25 mouse cellular contexts compared by ENCODE assay signal in the genomic region with DNA sequence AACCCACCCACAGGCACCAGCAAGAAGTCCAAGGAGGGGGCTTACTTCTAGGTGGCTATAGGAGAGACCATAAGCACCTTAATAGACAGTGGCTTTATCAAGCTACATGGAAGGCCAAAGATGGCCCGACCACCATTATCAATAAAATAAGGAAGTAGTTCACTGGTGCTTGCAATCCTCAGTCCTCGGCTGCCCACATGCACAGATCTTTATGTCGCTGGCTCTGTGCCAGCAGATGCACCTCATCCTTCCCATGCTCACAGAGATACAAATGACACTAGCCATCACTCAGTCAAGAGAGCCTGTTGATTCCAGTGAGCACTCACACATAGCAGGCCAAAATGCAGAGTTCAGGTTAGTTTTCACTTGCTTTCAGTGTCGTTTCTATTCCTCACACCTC.
DNase-seq lines count a peak whose midpoint lies in the region; ATAC-seq and TF ChIP-seq lines count a peak whose summit lies in the region.
"Had no signal": no experiment of that assay in that cellular context is flagged by ENCODE, and none has a peak within 500 bp of the region (broad histone marks: within the 10 kb centered on the region; RNA-seq: fewer than 3 reads in every experiment).

No protein-coding gene starts in this region.

- DNase-seq in heart, adult 11 months: peak; percentile 62
- DNase-seq in heart, adult 9 months (ENCODE audit: low spot score in 2 of 2): no peak
- DNase-seq in A20 (ENCODE audit: low read depth, low spot score) (peak; percentile 9), MEL (ENCODE audit: low read depth, low spot score) (peak; percentile 60), MEL-GATA-1-ER (ENCODE audit: extremely low read depth, low read depth) (peak; percentile 18)
- DNase-seq in layer of hippocampus, adult 8-10 months (ENCODE audit: low spot score in 2 of 2): no peak
- DNase-seq in forebrain, embryonic 14.5 days (ENCODE audit: low spot score): no peak
- DNase-seq: adrenal gland, adult 2 months; adrenal gland, adult 8-10 months; adrenal gland, postnatal 10 days; adrenal gland, postnatal 14 days; adrenal gland, postnatal 25 days; adrenal gland, postnatal 36 days; B cell, adult 2 months; cerebellum, adult 11 months; cerebellum, adult 11-12 months; cerebellum, adult 18-20 months; cerebellum, adult 2 months; cerebellum, adult 8-10 months had no signal

- no peak for ATAC-seq in forebrain, embryonic 13.5 days
- no peak for ATAC-seq in forebrain, embryonic 14.5 days
- ATAC-seq: activated CD4-positive, CD25-positive, alpha-beta regulatory T cell, adult 4 months; CD4-positive, CD25-positive, alpha-beta regulatory T cell, adult 4 months; Patski had no signal

- H3K4me1 ChIP-seq in MEL (ENCODE audit: control insufficient read depth in 1 of 2, insufficient read depth in 2 of 2, low read length in 2 of 2): no peaks in the 10 kb centered on the region
- peaks cover 18% of the 10 kb centered on the region for H3K4me1 ChIP-seq in forebrain, embryonic 13.5 days
- peaks cover 14% of the 10 kb centered on the region; the same call in 1 of the 2 replicates for H3K4me1 ChIP-seq in forebrain, embryonic 14.5 days (ENCODE audit: control insufficient read depth, insufficient read depth, low read length)

- TF ChIP-seq RAD21 in MEL (IDR thresholded peaks at IDR 0.05; ENCODE audit: low read depth, low read length): no peak

- no peaks in the 10 kb centered on the region for H3K9me3 ChIP-seq in MEL (replicated peaks; ENCODE audit: insufficient read depth, low read length)
- H3K9me3 ChIP-seq in forebrain, embryonic 13.5 days (replicated peaks): no peaks in the 10 kb centered on the region
- H3K9me3 ChIP-seq in forebrain, embryonic 14.5 days (replicated peaks; ENCODE audit: control insufficient read depth, low read length): no peaks in the 10 kb centered on the region
- H3K9me3 ChIP-seq: G1E had no signal

- no peak for TF ChIP-seq EP300 in MEL (IDR thresholded peaks at IDR 0.05; ENCODE audit: low read depth in 1 of 2, low read length in 2 of 2)

- no peak overlapping the region for H3K4me3 ChIP-seq in MEL (ENCODE audit: control insufficient read depth in 1 of 2, insufficient read depth in 1 of 2, low read depth in 2 of 2, low read length in 2 of 2)
- H3K4me3 ChIP-seq in forebrain, embryonic 13.5 days: no peak overlapping the region
- no peak overlapping the region for H3K4me3 ChIP-seq in forebrain, embryonic 14.5 days (ENCODE audit: low read depth, low read length)

- no peak for TF ChIP-seq CTCF in MEL (IDR thresholded peaks at IDR 0.05 in 2 of 3, conservative IDR thresholded peaks at IDR 0.05 in 1 of 3; ENCODE audit: control insufficient read depth in 1 of 3, insufficient read depth in 1 of 3, low read depth in 2 of 3, low read length in 3 of 3, poor library complexity in 1 of 3, severe bottlenecking in 1 of 3)

- H3K79me2 ChIP-seq in MEL (ENCODE audit: control insufficient read depth, insufficient read depth, low read length, poor library complexity): no peaks in the 10 kb centered on the region

- H3K36me3 ChIP-seq in MEL (ENCODE audit: control insufficient read depth in 1 of 2, insufficient read depth in 2 of 2, low read length in 2 of 2): peaks cover 2 to 3% of the 10 kb centered on the region in 2 experiments; a peak in 3 of 4 replicates
- no peaks in the 10 kb centered on the region for H3K36me3 ChIP-seq in forebrain, embryonic 13.5 days (ENCODE audit: poor library complexity, severe bottlenecking)
- peaks cover 8% of the 10 kb centered on the region; the same call in 1 of the 2 replicates for H3K36me3 ChIP-seq in forebrain, embryonic 14.5 days (ENCODE audit: control insufficient read depth, insufficient read depth, low read length)

- TF ChIP-seq POLR2A in MEL (IDR thresholded peaks at IDR 0.05; ENCODE audit: control insufficient read depth in 1 of 2, insufficient read depth in 1 of 2, low read depth in 1 of 2, low read length in 2 of 2, poor library complexity in 1 of 2): no peak

- no peak overlapping the region for H3K27ac ChIP-seq in MEL (ENCODE audit: control insufficient read depth, low read depth, low read length)
- no peak overlapping the region for H3K27ac ChIP-seq in forebrain, embryonic 13.5 days
- no peak overlapping the region for H3K27ac ChIP-seq in forebrain, embryonic 14.5 days (ENCODE audit: low read depth, low read length)

- H3K9ac ChIP-seq in MEL (ENCODE audit: control insufficient read depth, low read depth, low read length, poor library complexity, severe bottlenecking): no peak overlapping the region
- H3K9ac ChIP-seq in forebrain, embryonic 13.5 days: no peak overlapping the region
- no peak overlapping the region for H3K9ac ChIP-seq in forebrain, embryonic 14.5 days (ENCODE audit: low read length)

- H3K4me2 ChIP-seq in forebrain, embryonic 13.5 days: no peak overlapping the region
- H3K4me2 ChIP-seq in forebrain, embryonic 14.5 days (ENCODE audit: low read length): no peak overlapping the region

- no peaks in the 10 kb centered on the region for H3K27me3 ChIP-seq in MEL (ENCODE audit: control insufficient read depth in 1 of 2, insufficient read depth in 2 of 2, low read length in 2 of 2)
- H3K27me3 ChIP-seq in forebrain, embryonic 13.5 days: no peaks in the 10 kb centered on the region
- H3K27me3 ChIP-seq in forebrain, embryonic 14.5 days (replicated peaks; ENCODE audit: control insufficient read depth, insufficient read depth, low read length): no peaks in the 10 kb centered on the region
- H3K27me3 ChIP-seq: CH12.LX, Patski had no signal

- 91% methylated on average over 4 of the region's 4 CpGs for WGBS in forebrain, embryonic 13.5 days
- WGBS in forebrain, embryonic 14.5 days: 94% methylated on average over 4 of the region's 4 CpGs

TF ChIP-seq in MEL, 35 proteins besides CTCF, POLR2A, EP300 and RAD21:
- TF ChIP-seq ZC3H11A (IDR thresholded peaks at IDR 0.05; ENCODE audit: low read depth, low read length): no peak
- TF ChIP-seq MAFK (IDR thresholded peaks at IDR 0.05; ENCODE audit: borderline replicate concordance, low read depth, low read length): no peak
- no peak for TF ChIP-seq POLR2AphosphoS5 (IDR thresholded peaks at IDR 0.05; ENCODE audit: borderline replicate concordance, low read depth, low read length)
- TF ChIP-seq BHLHE40 (IDR thresholded peaks at IDR 0.05; ENCODE audit: borderline replicate concordance, low read depth, low read length): no peak
- TF ChIP-seq MYC (IDR thresholded peaks at IDR 0.05; ENCODE audit: low read depth, low read length): no peak
- TF ChIP-seq ETS1 (IDR thresholded peaks at IDR 0.05; ENCODE audit: low read depth, low read length): no peak
- no peak for TF ChIP-seq MEF2A (IDR thresholded peaks at IDR 0.05; ENCODE audit: extremely low read depth, insufficient replicate concordance, low read depth, low read length, poor library complexity, severe bottlenecking)
- no peak for TF ChIP-seq MXI1 (IDR thresholded peaks at IDR 0.05; ENCODE audit: low read depth, low read length)
- no peak for TF ChIP-seq CHD2 (IDR thresholded peaks at IDR 0.05; ENCODE audit: low read length)
- no peak for TF ChIP-seq GABPA (IDR thresholded peaks at IDR 0.05; ENCODE audit: low read depth, low read length)
- no peak for TF ChIP-seq TAL1 (IDR thresholded peaks at IDR 0.05; ENCODE audit: low read length)
- TF ChIP-seq UBTF (IDR thresholded peaks at IDR 0.05; ENCODE audit: borderline replicate concordance, insufficient read depth, low read depth, low read length): no peak
- TF ChIP-seq TCF12 (IDR thresholded peaks at IDR 0.05; ENCODE audit: low read depth, low read length): no peak
- TF ChIP-seq SMC3 (IDR thresholded peaks at IDR 0.05; ENCODE audit: low read depth, low read length): no peak
- TF ChIP-seq JUND (IDR thresholded peaks at IDR 0.05; ENCODE audit: low read depth, low read length): no peak
- TF ChIP-seq SIN3A (IDR thresholded peaks at IDR 0.05; ENCODE audit: low read length): no peak
- no peak for TF ChIP-seq POLR2AphosphoS2 (IDR thresholded peaks at IDR 0.05; ENCODE audit: low read length)

Comparison
In these comparisons a context has a peak if more than half of its experiments do, and no peak if none do; other contexts are left out.
1. DNase-seq: peak in heart, adult 11 months (single experiment), A20 (single experiment), MEL (single experiment) and MEL-GATA-1-ER (single experiment); none in heart, adult 9 months (0 of 2), layer of hippocampus, adult 8-10 months (0 of 2) and forebrain, embryonic 14.5 days (single experiment).